Mouse (Mus musculus): ENCODE measurements at regions not wholly inside any gene's neighbourhood (a gene's known extent, or its start where the extent isn't known, plus 50 kb on each side); places are given as distances from the start of the nearest gene placed in this dataset.

- no peak for DNase-seq (ENCODE audit: low spot score)
Measured at GRCm38 (mm10) chr4:84101923-84102322, 573.2 kb downstream of the Bnc2 start.

- DNase-seq (ENCODE audit: low spot score), result no peak
Measured at GRCm38 (mm10) chr4:84102736-84103135, 572.3 kb downstream of the Bnc2 start.

- no peak for DNase-seq (ENCODE audit: low spot score)
Measured at GRCm38 (mm10) chr4:84108592-84108991, 566.5 kb downstream of the Bnc2 start.

- no peak for DNase-seq (ENCODE audit: low spot score)
Measured at GRCm38 (mm10) chr4:84109771-84110503, 565.1 kb downstream of the Bnc2 start.

GRCm38 (mm10) chr4:84114162-84115040 lies 560.7 kb downstream of the Bnc2 start:
- DNase-seq (ENCODE audit: low spot score), result no peak

- DNase-seq (ENCODE audit: low spot score), result no peak
Measured at GRCm38 (mm10) chr4:84118284-84118919, 556.7 kb downstream of the Bnc2 start.

GRCm38 (mm10) chr4:84119616-84120015 lies 555.5 kb downstream of the Bnc2 start:
- DNase-seq (ENCODE audit: low spot score), result no peak

- no peak for DNase-seq (ENCODE audit: low spot score)
Measured at GRCm38 (mm10) chr4:84120330-84120729, 554.7 kb downstream of the Bnc2 start.

- DNase-seq (ENCODE audit: low spot score), result no peak
Measured at GRCm38 (mm10) chr4:84121442-84121841, 553.6 kb downstream of the Bnc2 start.

GRCm38 (mm10) chr4:84126400-84126799 lies 548.7 kb downstream of the Bnc2 start:
- no peak for DNase-seq (ENCODE audit: low spot score)

- no peak for DNase-seq (ENCODE audit: low spot score)
Measured at GRCm38 (mm10) chr4:84127380-84127779, 547.7 kb downstream of the Bnc2 start.

GRCm38 (mm10) chr4:84130840-84131547 lies 544.1 kb downstream of the Bnc2 start:
- no peak for DNase-seq (ENCODE audit: low spot score)

GRCm38 (mm10) chr4:84135740-84136139 lies 539.3 kb downstream of the Bnc2 start:
- no peak for DNase-seq (ENCODE audit: low spot score)

- no peak for DNase-seq (ENCODE audit: low spot score)
Measured at GRCm38 (mm10) chr4:84137171-84137919, 537.7 kb downstream of the Bnc2 start.

GRCm38 (mm10) chr4:84149149-84150050 lies 525.7 kb downstream of the Bnc2 start:
- DNase-seq (ENCODE audit: low spot score), result no peak

- DNase-seq (ENCODE audit: low spot score), result no peak
Measured at GRCm38 (mm10) chr4:84150698-84151097, 524.4 kb downstream of the Bnc2 start.

- DNase-seq (ENCODE audit: low spot score), result no peak
Measured at GRCm38 (mm10) chr4:84151247-84151646, 523.8 kb downstream of the Bnc2 start.

GRCm38 (mm10) chr4:84151971-84152450 lies 523.1 kb downstream of the Bnc2 start:
- DNase-seq (ENCODE audit: low spot score), result no peak

- no peak for DNase-seq (ENCODE audit: low spot score)
Measured at GRCm38 (mm10) chr4:84153571-84153970, 521.5 kb downstream of the Bnc2 start.
